Mouse (Mus musculus) embryo, embryonic 11.5 days (tissue): Measurements from ENCODE around the gene Olfr370.
A peak's percentile ranks its signal among the peaks of the same experiment; 100 is the strongest.
"Not testable (repeated sequence)": the region's sequence is repeated elsewhere in the genome, so short reads cannot be mapped to it uniquely, and the experiment has no call there.

Experiments used
- DNase-seq: peaks from one replicate; pipeline ENCODE4 v3.0.0-alpha.2; 2012; ENCODE audit warnings: low read depth, low spot score

Gene Olfr370

DNA sequence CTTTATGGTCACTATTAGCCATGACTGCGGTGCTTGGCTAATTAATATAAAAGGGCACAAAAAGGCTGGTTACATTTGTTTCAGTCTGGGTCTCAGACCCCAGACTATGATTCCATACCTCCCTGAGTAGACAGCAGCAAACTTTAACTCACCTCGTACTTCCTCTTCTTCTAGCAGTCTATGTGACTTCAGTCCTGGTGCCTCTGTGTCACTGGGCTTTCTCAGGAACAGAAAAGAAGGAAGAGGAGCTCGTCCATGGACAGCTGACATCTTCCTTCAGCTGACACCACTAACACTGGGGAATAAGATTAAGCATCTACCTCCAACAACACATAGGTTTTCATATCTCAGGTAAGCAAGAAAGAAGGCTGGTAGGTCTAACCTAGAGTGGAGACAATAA lies at the start of gene Olfr370:
Olfr370 (plus strand) TSS at position 45 of the 400 bp plus-strand sequence.
- no peak for DNase-seq

DNA sequence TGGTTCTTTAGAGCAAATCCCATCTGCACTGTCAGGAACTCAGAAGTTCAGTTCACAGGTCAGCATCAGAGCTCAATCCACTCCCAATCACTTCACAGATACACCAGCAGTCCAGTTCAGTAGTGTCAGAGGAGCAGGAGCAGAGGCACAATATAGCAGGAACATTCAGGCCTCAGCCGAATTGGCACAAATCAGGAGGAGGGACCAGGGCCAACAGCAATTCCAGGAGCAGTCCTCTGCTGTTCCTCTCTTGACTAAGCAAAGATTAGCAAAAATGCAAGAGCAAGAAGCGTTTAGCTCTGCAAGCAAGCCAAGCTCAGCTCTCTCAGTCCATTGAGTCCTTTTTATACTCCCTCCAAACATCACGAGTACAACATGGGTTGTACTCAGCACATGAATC lies 23.9 kb upstream of the Olfr370 start:
- DNase-seq = no peak

DNA sequence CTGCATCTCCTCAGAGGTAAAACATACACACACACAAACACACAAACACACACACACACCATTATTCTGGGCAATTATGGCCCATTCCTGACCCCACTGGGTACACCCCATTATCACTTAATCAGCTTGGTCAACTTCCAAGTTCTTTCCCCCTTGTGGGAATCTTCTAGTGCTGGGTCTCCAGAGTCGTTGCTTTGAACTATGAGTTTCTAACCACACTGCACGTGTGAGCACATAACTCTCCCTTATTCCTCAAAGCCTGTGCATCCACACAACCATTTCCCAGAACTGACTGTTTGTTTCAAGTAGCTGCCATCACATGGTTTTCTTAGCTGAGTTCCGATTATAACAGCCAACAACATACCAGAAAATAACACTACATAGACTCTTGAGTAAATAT lies 15.1 kb upstream of the Olfr370 start:
- no peak for DNase-seq

DNA sequence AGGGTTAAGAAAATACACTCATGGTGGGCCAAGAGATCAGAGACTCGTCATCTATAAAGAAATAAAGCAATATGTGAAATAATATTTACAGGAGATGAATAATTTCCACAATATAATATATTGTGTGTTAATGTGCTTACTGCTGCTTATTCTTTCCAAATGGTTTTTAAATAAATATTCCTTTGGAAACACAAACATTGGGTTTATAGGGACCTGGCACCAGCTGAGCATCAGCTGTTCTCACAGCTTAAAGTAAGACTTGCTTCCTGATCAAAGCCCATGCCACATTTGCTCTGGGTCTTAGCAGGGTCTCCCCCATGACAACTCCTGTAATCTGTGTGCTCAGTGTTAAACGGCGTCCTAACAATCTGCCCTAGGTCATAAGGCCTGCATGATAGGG lies 14.7 kb upstream of the Olfr370 start:
- DNase-seq = not testable (repeated sequence)

DNA sequence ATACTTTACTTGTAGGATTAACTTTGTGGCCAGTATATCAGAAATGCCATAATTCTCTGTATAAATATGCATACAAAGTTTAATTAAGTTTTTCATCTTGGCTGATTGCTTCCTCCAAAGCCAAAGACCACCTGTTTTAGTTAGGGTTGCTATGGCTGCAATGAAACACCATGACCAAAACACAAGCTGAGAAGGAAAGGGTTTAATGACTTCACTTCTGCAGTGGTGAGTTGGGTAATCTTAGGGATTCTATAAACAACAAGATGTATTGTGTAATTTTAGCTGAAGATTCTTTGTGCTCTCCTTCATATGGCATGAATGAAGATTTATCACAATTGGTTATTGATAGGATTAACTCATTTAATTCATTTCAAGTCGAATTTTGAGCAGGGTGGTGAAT lies 14.3 kb upstream of the Olfr370 start:
- no peak for DNase-seq

DNA sequence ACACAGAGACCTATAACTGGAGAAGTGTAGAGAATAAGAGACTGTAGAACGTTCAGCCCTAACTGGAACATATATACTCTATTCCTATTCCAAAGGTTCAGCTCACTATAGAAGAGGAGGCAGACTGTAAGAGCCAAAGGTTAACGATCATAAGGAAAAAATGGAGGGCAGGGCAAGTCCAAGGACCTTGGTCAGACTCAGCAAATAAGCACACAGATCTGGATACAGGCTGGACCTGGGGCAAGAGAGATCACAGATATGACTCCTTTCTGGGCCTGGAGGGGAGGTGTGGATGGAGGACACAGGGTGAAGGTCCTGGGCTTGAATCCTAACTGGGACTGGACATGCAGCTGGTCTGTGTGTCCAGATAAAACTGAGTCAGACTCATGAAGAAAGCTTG lies 778 bp upstream of the Olfr370 start:
- DNase-seq = no peak

DNA sequence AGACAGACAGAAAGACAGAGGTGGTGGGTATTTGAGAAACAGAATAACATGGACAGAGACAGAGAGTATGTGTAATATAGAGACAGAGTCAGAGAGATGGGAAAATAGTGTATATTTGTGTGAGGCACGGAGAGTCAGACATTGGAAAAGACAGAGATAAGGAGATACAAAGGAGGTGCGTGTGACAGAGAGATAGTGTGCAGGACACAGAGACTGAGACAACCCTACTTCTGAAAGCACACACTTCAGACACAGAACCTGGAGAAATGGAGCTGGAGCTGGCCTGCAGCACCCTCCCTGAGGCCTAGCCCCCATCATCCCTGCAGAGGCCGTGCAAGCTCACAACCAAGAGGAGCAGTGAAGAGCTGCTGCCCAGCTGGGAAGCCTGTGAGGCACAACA lies 27.1 kb downstream of the Olfr370 start:
- no peak for DNase-seq

DNA sequence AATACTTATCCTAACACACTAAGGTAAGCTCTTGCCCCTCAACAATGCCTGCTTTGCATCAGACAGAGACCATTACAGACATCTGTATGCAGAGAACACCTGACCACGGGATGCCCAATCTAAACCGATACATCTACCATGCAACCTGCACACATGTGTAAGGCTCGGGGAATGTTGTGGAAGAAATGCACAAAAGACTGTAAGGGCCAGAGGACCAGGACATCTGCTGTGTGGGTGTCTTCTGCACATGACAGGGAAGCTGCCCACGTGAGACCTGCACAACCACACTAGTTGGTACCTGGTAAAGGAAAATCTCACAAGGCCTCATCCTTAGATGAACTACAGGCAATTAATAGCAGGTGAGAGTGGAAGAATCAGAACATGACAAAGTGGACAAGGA lies 27.7 kb downstream of the Olfr370 start:
- no peak for DNase-seq

DNA sequence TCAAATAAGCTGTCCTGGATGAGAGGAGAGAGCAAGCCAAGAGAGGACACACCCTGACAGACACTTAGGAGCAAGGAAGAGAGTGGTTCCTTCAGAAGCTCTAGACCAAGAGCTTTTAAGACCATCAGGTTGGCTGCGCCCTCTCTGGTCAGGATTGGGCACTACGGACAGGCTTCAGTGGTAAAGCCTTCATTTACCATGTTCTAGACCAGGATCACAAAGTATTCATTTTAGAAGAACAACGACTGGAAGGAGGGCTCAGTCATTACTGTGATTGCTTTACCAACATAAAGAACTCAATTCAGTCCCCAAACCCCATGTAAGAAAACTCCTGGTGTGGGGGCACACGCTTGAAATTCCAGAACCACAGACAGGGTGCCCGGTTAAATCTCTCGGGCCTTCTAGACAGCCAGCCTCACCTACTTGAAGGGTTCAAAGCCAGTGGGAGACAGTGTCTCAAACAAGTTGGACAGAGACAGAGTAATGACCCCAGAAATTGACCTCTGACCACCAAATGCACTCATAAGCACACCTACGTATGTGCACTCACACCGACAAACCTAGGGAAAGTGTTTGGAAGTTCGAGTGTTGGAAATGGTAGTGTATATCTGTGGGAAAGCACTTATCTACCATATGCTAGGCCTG lies 30.3 kb downstream of the Olfr370 start:
- DNase-seq = no peak

DNA sequence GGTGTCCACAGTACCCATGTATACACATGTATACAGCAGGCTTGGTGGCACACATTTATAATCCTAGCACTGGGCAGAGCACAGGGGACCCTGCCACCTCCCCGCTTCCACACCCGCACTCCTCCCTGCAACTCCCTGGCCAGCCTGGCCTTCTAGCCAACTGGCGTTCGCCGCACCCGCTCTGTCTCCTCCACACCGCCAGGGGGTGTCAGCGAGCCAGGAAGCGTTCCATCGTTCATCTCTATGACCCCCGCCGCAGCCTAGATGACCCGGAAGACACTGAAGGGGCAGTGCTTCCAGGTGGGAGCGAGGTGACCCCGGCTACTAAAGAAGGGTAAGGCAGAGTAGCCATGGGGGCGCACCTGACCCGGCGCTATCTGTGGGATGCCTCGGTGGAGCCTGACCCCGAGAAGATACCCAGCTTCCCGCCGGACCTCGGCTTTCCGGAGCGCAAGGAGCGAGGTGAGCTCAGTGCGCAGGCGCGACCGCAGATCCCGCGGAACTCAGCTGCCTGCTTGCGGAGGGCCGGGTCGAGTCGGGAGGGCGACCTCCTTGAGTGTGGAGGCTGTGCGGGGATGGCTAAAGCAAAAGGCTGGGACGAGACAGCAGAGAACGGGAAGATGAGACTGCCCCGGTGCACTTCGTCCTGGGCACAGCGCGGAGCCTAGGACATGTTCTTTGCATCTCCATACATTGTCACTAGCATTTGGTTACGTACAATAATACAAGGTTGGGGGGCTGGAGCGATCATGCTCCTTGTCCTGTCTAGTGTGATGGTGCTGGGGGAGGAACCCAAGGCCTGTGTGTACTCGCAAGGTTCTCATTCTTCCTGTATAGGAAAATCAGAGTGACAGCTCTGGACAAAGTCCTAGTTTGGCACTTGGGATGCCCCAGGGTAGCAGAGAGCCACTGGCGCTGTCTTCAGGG lies 31.2 kb downstream of the Olfr370 start, which contains the start of gene Ndufb7:
Ndufb7 (plus strand) TSS at position 203 of the 927 bp plus-strand sequence.
- DNase-seq = peak; percentile 79

DNA sequence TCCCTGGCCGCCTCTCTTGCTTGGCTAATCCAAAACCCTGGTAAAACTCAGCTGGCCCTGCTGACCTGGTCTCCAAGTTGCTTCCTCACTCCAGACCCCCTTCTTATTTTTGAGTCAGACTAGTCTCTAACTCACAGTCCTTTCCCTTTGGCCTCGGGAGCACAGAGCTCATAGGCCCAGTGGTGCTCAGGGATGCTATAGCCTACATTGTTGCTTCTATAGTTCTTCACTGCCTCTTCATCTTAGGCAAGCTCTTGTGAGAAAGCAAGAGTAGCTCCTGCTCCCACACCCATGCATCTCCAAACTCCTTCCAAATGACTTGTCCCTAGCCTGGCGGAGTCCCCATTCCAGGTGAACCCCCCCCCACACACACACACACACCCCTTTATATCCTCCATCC lies 32.1 kb downstream of the Olfr370 start:
- DNase-seq = no peak

DNA sequence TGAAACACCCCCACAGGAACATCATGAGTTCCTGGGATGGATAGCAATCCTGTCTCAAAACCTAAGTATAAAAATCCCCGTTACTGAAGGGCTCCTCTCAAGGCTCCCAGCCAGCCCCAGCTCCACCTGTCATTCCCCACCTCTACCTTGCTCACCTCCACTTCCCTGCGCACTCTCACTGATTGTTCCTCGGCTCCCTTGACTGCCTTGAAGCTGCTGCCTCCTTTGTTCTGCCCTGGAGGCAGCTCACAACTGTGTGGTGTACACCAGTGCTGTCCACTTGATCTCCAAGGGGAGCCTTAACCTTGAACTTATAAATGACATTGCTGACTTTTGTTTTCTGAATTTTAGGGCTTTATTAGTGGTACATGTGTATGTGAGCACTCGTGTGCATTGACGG lies 32.5 kb downstream of the Olfr370 start:
- DNase-seq = no peak

DNA sequence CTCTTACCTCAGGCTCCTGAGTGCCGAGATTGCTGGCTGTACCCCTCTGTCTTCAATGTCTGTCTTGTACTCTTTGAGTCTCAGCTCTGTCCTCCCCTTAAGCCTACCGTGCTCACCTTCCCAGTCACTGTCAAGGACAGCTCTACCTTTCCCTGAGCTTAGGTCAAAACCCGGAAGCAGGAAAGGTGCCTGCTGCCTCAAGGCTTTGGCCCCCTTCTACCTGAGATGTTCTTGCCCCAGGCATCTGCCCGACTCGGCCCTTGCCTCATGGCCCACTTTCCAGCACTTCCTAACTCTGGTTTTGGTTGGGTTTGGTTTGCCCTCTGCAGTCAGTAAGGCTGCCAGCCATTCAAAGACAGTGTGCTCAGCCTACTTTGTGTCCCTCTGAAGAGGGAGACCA lies 33.2 kb downstream of the Olfr370 start:
- no peak for DNase-seq

DNA sequence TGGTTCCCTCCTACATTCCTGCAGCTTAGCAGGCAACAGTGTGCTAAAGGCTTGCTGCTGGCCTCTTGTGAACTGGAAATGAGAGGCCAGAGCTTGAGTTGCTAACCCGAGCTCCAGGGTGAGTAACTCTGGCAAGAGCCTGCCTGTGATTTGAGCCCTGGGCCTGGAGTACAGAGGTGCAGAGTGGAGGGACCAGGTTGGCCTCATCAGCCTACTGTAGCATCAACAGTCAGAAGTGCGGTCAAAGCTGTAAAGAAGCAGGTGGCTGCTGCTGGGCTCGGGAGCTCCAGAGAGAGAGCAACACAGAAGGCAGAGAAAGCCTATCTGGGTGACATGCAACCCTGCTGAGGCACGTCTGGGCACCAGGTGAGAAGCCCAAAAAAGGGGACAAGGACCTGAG lies 33.6 kb downstream of the Olfr370 start:
- DNase-seq = no peak

DNA sequence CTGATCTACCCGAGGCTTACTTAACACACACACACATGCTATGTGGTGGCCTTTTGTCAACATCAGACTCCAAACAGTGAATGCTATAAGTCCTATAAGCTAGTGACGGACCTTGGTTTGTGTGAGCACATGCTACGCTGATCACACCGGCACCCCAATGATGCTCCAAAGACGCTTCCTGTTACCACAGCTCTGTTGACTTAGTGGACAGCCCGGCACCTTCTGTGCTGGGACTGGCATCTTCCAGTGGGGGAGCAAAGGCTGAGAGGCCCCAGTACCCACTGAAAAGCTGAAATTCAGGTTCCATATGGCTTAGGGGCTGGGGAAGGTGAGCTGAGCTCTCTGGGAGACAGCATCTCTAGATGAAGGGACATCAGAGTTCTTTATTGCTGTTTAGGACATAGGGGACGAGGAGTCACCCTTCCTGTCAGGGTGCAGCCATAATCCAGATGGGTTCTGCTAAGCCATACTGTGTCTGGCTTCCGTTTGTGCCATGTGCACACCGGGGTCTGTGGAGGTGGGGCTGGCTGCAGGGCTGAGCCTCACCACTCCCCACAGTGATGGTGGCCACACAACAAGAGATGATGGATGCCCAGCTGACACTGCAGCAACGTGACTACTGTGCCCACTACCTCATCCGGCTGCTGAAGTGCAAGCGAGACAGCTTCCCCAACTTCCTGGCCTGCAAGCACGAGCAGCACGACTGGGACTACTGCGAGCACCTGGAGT lies 34.9 kb downstream of the Olfr370 start:
- no peak for DNase-seq

DNA sequence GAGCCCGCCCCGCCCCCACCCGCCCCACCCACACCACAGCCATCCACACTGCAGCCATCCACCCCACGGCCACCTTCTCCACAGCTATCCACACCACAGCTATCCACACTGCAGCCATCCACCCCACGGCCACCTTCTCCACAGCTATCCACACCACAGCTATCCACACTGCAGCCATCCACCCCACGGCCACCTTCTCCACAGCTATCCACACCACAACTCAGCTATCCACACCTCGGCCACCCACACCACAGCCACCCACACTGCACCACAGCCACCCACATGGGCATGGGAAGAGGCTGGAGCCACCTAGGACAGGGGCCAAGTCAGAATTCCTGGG lies 35.4 kb downstream of the Olfr370 start:
- not testable (repeated sequence) for DNase-seq

DNA sequence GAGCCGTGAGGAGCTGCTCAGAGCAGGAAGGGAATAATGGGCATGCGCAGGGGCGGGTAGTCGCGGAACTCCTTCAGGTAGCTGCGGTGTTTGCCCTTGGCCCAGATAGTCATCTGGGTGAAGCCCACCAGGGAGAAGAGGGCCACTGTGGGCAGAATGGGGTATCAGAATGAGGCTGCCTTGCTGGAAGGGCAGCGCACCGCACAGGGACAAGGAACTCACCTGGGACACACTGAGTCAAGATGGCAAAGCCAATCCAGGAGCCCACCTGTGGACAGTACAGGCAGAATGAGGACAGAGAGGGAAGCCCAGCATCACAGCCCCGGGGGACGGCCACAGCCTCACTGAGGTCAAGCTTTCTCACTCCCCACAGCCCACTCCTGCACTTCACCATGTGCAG lies 36.2 kb downstream of the Olfr370 start:
- DNase-seq = no peak

DNA sequence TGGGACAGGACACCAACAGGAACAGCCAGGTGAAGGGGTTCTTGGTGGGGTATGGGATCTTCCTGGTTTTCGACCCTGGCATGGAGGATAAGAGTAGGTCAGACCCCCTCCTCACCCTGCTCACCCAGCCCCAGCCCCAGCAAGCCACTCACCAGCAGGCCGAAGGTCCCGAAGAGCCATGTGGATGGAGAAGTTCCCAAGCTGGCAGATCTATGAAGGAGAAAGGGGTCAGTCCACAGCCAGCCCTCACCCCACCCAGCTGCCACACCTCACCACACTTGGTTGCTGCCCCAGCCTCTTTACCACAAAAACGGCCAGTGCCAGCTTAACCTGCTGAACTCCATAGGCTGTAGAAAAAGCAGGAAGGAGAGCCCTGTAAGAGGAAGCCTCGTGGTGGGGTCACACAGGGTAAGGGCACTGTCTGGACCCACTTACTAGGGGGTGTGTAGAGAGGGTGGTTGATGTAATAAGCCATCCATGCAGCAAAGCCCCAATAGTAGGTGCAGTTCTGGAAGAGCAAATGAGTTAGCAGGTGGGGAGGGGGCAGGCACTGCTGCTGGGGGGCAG lies 36.7 kb downstream of the Olfr370 start:
- no peak for DNase-seq

DNA sequence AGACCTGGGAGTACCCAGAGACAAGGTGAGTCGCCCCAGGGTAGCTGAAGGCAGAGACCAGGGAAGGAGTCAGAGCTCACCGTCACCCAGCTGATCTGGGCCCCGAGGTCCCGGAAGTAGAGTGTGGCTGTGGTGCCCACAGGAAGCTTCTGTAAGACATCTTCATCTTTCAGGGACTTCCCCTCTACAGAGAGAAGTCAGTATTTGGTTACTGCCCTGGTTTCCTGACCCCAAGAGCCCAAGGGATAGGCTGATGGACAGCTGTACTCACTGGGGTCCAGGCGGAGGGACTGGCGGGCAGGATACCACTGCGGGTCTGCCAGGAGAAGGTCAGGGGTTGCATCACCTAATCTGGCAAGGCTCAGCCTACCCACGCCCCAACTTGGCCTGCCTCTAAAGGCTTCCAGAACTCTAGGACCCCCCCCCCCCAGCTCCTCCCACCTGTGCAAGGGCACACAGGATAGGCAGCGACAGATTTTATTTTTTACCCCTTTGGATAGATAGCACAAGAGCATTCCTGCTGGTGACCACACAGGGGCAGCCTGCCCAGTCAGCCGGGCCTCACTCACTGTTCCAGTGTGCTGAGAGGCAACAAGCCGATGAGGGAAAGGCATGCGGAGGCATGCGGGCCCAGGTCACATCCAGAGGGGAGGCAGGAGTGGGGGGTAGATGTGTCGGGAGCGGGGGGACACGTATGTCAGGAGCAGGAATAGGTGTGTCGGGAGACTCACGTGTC lies 37.7 kb downstream of the Olfr370 start:
- DNase-seq = no peak

DNA sequence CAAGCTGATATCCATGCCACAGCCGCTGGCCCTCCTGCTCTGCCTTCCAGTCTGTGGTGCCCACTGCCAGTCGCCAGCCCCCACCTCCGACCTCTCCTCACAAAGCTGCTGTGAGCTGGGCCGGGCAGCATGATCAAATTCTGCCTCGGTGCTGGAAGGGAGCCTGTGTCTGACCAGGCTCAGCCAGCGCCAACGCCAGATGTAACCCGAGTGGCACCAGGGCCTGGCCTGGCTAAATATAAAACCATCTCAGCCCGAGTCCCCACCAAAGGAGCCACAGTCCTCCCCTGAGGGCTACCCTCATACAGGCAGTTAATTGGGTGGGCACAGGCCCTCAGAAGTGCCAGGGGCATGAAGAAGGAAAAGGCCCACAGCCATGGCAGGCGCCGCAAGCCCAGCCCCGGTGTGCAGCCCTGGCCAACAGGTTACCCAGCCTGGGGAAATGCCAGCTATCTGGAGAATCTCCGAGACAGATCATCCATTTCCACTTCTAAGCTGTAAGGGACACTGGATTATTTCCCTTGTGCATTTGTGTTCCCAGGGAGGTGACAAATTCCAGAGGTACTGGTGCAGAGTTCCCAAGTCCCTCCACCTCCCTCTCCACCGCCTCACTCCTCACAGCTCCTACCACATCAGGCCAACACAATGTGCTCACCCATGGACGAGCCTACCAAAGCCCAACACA lies 39.2 kb downstream of the Olfr370 start:
- DNase-seq = no peak
